Mouse (Mus musculus) cerebellum, adult 9-10 months (tissue): ENCODE results near the gene Fcor.

Source experiments
- DNase-seq: peaks from one replicate; pipeline ENCODE4 v3.0.0; 2022

Gene Fcor

DNA sequence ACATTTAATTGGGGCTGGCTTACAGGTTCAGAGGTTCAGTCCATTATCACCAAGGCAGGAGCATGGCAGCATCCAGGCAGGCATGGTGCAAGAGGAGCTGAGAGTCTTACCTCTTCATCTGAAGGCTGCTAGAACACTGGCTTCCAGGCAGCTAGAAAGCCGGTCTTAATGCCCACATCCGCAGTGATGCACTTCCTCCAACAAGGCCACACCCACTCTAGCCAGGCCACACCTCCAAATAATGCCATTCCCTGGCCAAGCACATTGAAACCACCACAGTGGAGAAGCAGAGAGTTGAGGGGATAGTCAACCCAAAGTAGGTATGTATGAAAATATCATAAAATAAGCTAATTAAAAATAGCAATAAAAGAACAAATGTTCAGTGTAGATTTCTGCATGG, 1.8 kb downstream of the Fcor start:
- DNase-seq, result peak; percentile 26

DNA sequence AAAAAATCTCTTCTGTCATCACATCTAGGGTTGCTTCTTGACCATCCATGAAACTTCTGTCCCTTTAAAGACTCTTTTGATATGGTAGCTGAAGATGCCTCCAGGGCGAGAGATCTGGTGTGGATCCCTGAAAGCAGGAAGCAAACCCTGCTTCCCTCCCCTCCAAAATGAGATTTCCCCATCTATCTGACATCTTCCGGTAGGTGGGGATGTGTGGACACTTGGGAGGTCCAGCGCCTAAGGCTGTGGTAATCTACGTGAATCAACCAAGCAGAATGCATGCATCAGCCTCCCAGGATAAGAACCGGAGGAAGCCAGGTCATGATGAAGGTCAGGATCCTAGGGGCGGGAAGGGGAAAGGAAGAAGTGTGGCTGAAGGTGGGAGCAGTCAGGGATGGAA, 6.7 kb downstream of the Fcor start, which contains the start of gene Mcemp1:
Mcemp1 (plus strand) TSS at position 248 of the 400 bp plus-strand sequence.
- no peak for DNase-seq

DNA sequence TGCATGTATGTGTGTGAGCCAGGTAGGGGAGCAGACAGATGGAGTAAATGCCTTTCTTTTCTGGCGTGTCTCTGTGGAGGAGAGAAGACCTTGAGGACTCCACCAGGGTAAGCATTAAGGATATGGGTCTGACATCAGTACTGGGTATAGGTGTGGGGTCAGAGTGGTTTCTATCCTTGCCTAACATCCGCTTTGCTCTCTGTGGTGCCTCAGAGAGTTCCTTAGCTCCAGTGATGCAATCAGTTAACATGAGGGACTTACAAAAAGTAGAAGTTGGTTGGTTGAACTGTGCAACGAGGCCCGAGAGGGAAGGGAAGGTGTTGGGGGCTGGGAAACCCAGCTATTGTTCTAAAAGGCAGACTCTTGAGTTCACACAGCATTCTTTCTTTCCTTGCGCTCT, 7.8 kb downstream of the Fcor start:
- DNase-seq, result no peak

DNA sequence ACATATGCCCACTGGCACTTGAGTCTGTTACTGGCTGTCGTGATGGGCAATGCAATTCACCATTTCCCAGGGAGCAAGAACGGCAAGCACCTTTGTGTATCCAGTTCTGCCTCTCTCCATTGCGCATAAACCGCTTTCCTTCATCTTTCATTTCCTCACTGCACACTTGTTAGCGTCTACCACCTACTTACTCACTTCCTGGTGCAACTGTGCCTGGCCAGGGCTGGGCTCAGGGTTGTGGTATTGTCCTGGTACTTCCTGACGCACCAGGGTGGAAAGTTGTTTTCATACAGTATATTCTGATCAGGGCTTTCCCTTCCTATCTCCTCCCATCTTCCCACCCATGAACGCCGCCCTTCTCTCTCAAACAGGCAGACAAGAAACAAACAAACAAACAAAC, 11.3 kb downstream of the Fcor start:
- no peak for DNase-seq

DNA sequence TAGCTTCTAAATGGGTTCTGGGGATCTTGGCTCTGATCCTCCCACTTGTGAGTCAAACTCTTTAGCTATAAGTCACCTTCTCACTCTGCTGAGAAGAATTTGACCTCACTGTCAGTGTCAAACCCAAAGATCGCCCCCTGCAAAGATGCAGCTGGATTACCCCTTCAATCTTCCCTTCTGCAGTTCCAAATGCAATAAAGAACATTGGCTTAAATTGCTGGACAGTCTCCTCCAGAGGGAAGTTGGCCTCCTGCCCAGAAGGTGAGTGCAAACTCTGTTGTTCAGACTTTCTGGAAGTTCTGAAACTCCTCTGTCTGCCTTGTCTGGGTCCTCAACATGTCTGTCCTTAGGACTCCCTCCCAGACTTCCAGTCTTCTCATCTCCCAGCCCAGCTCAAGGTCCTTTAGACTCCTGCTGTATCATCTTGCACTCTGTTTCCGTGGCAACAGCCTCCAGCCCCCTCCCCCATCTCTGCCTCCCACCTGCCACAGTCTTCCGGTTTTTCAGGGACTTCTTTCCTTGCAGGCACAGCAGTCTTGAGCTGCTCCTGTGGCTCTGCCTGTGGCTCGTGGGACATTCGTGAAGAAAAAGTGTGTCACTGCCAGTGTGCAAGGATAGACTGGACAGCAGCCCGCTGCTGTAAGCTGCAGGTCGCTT, 15.3 kb downstream of the Fcor start:
- DNase-seq, result no peak

DNA sequence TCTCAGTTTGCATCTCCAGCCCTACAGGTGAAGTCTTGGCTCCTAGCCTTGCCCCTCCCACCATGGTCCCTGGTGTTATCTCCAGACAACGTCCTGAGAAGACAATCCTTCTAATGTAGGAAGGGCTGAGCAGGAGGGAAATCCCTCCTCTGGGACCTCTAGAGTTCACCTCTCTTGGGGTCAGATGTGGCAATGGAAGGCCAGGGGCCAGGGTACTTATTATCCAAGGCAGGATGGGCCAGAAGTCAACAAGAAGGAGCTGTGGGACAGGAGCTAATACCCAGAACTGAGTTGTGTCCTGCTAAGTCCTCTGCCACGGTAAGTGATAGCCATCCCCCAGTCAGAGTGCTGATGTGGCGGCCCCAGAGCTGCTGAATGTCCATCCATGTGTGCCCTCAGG, 16.6 kb downstream of the Fcor start, which contains the start of gene Retn:
Retn (plus strand) TSS at position 245 of the 400 bp plus-strand sequence.
- DNase-seq, result no peak

DNA sequence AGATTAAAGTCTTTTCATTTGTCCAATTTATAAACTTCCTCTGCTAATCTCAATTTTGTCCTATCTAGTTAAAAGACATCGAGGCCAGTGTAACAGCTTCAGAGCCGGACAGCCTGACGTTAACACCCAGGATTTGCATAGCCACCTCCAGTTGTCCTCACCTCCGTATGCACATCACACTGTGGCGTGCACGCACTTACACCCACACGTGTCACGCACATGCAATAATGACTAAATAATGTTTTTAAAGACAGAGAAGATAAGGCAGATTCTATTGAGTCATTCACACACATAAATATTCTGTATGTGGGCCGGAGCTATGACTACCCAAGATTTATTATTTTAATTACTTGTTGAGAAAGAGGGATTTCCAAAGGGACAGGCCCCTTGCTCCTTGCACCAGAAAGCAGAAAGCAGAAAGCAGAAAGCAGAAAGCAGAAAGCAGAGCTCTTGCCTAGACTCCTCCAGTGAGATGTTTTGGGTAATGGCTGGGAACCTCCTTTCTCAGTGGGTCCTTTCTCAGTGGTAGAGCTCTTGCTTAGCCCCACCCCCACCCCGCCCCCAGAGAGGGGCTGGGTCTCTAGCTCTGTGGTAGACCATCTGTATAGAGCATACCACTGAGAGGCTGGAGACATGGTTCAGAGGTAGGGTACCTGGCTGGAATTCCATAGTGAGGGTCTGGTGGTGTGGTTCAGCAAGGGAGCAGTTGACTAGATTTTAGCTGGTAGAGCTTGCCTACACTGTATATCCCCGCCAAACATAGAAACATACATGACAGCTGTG, 17.2 kb downstream of the Fcor start:
- no peak for DNase-seq

DNA sequence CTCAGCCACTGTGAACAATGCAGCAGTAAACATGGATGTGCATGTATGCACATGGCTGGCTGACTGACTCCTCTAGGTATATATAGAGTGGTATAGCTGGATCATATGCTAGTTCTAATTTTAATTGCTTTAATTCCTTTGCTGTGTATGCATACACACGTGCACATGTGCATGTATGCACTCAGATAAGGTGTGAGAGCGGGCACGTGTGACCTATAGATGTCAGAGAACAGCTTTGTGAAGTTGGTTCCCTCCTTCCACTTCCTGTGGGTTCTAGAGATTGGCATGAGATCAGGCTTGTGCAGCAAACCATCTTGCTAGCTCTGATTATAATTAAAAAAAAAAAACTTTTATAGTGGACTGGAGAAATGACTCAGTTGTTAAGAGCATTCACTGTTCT, 19.3 kb downstream of the Fcor start:
- no peak for DNase-seq

DNA sequence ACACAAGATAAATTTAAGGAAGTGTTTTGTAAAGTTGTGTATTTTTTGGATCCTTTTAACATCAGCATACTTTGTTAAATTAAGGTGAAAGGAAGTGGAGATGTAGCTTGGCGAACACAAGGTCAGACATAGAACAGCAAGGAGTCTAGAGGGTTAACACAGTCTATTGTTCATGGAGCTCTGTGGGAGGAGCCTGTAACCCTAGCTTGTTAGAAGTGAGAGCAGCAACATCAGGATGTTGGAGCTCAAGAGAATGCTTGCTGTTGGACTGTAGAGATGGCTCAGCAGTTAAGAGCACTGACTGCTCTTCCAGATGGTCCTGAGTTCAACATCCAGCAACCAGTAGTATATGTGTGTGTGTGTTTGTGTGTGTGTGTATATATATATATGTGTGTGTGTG, 23.2 kb downstream of the Fcor start:
- DNase-seq, result no peak

DNA sequence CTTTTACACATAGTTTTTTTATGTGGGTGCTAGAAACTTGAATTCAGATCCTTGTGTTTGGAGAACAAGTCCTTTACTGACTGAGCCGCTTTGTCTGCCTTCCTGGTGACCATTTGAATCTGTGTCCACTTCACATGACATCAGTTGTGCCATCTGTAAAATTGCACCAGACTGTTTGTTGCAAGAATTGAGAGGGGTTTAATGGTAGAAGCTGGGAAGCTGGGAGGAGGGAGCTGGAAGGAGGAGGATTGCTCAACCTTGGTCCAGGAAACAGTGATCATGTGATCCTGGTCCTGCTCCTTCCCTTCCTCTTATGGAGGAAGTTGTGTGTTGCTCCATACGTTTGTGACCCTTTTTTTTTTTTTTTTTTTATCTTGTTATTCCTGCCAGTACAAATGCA, 23.9 kb downstream of the Fcor start:
- DNase-seq, result no peak

DNA sequence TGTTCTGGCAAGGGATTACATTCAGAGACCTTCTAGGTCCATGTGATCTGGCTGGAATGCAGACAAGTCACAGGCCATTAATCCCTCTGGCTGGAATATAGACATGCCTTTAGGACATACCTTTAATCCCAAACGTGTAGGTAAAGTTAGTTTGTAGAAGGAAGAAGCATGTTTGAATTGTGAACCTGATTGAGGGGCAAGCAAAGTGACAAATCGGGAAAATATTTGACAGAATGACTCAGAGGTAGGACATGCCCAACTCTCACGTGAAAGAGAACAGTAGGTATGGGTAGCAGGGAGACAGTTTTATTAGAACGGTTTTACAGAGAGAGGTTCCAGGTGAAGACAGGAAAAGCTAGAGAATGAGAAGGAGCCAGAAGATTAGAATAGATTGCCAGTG, 24.6 kb downstream of the Fcor start:
- no peak for DNase-seq

DNA sequence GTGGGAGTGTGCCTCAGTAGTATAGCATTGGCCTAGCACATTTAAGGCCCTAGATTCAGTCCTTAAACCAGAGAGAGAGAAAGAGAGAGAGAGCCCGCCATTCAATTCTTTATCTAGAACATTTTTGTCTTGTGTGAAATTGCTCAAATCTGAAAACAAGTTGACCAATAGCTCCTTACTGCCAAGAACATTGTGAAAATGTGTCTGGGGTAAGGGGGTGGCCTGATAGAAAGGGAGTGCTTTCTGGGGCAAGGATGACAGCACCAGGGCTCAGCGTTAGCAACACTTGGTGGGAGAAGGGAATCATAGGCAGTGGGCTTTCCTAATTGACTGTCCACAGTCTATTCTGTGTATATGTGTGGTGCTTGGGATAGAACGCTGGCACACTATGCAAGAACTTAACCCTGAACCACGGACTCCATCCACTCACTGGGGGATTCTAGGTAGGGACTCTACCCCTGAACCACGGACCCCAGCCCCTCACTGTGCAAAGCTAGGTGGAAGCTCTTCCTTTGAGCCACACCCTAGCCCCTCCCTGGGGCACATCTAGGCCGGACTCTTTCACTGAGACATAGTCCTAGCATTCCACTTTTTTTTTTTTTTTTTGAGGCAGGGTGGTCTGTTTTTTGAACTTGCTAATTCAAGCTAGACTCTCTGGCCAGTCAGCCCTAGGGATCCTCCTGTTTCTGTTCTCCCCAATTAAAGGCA, 25.2 kb downstream of the Fcor start:
- DNase-seq, result no peak

DNA sequence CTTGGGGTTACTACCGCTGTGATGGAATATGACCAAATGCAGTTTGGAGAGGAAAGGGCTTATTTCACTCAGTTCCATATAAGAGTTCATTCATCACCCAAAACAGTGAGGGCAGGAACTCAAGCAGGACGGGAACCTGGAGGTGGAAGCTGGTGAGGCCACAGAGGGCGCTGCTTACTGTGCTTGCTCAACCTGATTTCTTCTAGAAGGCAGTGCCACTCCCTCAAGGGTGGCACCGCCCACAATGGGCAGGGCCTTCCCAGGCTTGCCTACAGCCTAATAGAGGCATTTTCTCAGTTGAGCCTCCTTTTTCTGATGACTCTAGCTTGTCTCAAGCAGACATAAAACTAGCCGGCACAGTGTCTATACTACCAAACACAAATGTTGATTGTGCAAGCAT, 26.4 kb downstream of the Fcor start:
- no peak for DNase-seq

DNA sequence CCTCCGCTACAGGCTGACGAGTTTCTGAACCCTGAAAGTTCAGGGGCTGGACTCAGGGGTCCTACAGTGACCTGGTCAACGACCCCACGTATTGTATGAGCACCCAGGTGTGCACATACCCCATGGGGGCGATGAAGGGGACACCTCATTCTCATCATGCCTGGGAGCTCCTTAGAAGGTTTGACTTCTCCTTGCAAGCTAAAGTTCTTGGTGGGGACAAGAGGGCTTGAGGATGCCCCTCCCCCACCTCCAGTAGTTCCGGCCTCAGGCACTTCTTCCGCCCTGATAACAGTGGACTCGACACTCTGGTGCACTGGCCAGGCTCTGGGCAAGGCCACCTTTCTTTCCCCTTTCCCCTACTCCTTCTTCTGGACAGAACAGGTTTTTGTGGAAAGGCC, 40.7 kb downstream of the Fcor start:
- DNase-seq, result no peak

DNA sequence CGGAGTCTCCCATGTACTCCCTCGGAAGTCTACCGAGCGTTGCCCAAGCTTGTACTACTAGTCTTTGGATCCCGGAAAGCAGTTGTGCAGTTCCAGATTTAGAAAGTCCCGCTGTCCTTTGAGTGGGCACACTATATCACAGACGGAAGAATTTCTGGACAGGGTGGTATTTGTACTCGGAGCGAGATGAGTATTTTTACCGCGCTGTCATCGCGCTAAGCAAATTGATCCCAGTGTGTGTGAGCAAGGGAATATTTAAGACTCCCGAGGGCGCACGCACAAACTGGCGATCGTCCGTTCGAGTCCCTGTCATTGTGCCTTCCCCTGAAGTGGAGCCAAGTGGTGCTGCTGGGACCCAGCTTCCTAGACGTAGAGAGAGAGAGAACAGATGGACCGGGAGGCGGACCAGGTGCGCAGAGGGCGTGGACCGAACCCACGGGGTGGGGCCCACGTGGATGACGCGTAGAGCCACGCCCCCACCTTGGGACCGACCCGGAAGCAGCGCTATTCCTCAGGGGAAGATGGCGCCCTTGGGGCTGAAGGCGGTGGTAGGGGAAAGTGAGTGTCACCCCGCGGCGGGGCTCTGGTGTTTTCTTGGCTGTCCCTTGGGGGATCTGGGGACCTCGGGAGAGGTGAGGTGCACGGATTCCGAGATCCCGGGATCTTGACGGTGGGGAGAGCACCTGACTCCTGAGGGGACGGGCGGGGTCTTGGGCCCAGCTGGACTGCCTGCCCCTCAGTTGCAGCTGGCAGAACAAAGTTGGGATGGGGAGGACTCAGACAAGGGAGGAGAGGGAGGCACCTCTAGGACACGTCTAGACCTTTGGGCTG, 41.3 kb downstream of the Fcor start, which contains the start of gene Stxbp2:
Stxbp2 (plus strand) TSS at position 309 of the 831 bp plus-strand sequence.
- DNase-seq, result peak; percentile 83

DNA sequence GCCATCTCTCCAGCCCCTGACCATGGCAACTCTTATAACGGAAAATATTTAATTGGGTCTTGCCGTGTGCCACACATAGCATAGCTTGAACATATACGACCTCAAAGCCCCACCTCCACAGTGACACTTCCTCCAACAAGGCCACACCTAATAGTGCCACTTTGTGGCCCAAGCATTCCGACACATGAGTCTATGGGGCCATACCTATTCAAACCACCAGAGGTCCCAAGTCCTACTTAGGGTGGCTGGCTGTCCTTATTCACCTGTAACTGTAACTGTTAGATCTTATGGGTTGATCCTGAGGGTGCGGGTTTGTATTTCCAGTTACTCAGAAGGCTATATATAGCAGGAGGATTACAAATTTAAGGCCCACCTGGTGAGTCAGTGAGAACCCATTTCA, 44.1 kb downstream of the Fcor start:
- no peak for DNase-seq

DNA sequence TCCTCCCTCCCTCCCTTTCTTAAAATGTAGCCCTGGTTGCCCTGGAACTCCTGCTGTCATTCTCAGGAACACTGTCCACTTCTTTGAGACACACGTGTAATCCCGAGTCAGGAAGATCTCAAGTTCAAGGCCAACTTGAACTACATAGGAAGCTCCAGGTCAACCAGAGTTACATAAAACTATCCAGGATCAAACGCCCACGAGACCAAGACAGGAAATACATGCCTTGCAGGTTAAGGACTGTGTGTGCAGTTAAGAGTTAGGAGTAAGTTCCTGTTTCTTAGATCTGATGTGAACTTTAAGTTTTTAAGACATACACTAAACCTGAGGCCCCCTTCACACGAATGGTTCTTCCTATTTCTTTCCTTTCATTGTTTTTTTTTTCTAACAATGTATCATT, 45.2 kb downstream of the Fcor start:
- no peak for DNase-seq

DNA sequence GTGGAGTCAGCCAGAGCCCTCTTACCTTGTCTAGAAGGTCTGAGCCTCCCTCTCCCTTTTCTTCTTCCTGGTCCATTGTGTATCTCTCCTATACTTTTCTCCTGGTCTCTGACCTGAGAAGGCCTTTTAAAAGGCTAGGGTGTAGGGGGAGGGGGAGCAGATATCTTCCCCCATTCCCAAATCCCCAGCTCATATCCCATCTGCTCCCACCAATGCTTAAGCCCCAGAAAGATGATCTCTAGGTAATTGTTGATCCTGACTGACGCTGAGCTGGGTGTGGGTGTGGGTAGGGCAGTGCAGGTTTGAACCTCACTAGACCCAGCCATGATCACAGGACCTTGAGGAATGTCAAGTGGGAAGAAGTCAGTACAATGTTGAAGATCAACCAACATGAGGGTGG, 46.7 kb downstream of the Fcor start, which contains the start of gene Pcp2:
Pcp2 (minus strand) TSS at position 101 of the 400 bp plus-strand sequence.
- DNase-seq, result no peak

DNA sequence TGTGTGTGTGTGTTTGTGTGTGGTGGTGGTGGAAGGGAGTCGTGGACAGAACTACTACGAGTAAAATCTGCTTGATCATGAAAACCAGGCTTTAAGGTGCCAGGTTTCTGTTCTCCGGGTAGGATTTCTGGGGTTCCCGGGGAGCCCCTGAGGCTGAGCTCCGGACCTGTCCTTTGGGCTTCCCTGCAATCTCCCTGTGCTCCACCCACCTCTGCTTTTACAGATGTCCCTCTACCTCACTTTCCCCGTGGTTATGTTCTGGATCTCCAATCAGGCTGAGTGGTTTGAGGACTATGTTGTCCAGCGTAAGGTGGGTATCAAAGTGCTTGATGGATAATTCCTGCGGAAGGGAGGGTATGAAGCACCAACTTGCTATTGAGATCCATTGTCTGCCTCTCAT, 50.0 kb downstream of the Fcor start:
- peak; percentile 55 for DNase-seq

DNA sequence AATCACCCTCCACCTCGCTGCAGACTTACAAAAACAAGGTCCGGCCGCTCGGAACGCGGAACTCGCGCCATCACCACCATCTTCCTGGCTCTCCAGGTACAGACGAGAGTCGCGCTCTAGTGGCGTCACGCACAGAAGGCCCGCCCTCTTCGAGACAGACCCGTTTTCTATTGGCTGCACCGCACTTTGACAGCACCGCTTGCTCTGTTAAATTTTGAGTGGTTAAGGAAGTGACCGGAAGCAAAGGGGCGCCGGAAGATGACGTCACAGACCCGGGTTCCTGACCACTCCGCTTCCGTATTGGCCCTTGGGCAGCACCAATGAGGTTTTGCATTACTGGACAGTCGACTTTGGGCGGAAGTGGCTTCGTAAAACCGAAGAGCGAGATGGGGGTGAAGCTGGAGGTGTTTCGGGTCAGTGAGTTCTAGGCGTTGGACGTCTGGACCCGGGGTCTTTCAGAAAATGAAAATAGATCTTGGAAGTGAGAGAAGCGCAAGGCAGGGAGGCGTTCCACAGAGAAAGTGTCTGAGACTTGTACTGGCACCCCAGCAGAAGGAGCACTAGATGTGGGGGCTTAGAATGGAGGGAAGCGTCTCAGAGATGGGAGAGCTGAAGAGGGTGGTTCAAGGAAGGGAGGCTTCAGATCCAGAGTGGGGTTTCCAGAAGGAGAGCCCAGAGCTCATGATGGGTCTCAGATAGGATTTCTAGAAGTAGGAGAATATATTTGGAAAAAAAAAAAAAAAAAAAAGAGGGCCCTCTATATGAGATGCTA, 50.8 kb downstream of the Fcor start, which contains the start of the genes Xab2 and Pet100:
Xab2 (minus strand) TSS at position 118 of the 772 bp plus-strand sequence.
Pet100 (plus strand) TSS at position 350 of the 772 bp plus-strand sequence.
- peak; percentile 100 for DNase-seq
